Mouse (Mus musculus): ENCODE data around the gene Fam129b.

The Fam129b gene

GRCm38 (mm10) chr2:32924306-32924844 lies 48.5 kb downstream of the Fam129b start:
- DNase-seq (ENCODE audit: low spot score) = no peak

GRCm38 (mm10) chr2:32926330-32927075 lies 50.6 kb downstream of the Fam129b start:
- no peak for DNase-seq (ENCODE audit: low spot score)

- no peak for DNase-seq (ENCODE audit: low spot score)
These were observed 51.8 kb downstream of the Fam129b start for GRCm38 (mm10) chr2:32927624-32928234.

GRCm38 (mm10) chr2:32928235-32928946 lies 52.5 kb downstream of the Fam129b start:
- DNase-seq (ENCODE audit: low spot score) = peak; percentile 68

GRCm38 (mm10) chr2:32928947-32929829 lies 53.3 kb downstream of the Fam129b start:
- DNase-seq (ENCODE audit: low spot score) = no peak

- DNase-seq (ENCODE audit: low spot score) = no peak
These were observed 55.8 kb downstream of the Fam129b start for GRCm38 (mm10) chr2:32931730-32932129.

- DNase-seq (ENCODE audit: low spot score) = no peak
These were observed 62.8 kb downstream of the Fam129b start for GRCm38 (mm10) chr2:32938741-32939140.

GRCm38 (mm10) chr2:32939418-32939817 lies 63.5 kb downstream of the Fam129b start:
- no peak for DNase-seq (ENCODE audit: low spot score)

- DNase-seq (ENCODE audit: low spot score) = no peak
These were observed 64.6 kb downstream of the Fam129b start for GRCm38 (mm10) chr2:32940483-32940882.

- DNase-seq (ENCODE audit: low spot score) = no peak
These were observed 71.5 kb downstream of the Fam129b start for GRCm38 (mm10) chr2:32947454-32947853.

- no peak for DNase-seq (ENCODE audit: low spot score)
These were observed 78.7 kb downstream of the Fam129b start for GRCm38 (mm10) chr2:32954581-32954980.

- DNase-seq (ENCODE audit: low spot score) = no peak
These were observed 81.4 kb downstream of the Fam129b start for GRCm38 (mm10) chr2:32957344-32957743.

- no peak for DNase-seq (ENCODE audit: low spot score)
These were observed 84.4 kb downstream of the Fam129b start for GRCm38 (mm10) chr2:32960273-32960672.

- peak; percentile 92 for DNase-seq (ENCODE audit: low spot score)
These were observed 85.5 kb downstream of the Fam129b start, which contains the start of the genes Rpl12 and Lrsam1 for GRCm38 (mm10) chr2:32961192-32961995. Rpl12 (plus strand) TSS chr2:32961559. Lrsam1 (minus strand) TSS chr2:32961614.

GRCm38 (mm10) chr2:32962062-32962874 lies 86.4 kb downstream of the Fam129b start:
- DNase-seq (ENCODE audit: low spot score) = no peak

- DNase-seq (ENCODE audit: low spot score) = no peak
These were observed 86.9 kb downstream of the Fam129b start for GRCm38 (mm10) chr2:32962875-32963220.

- DNase-seq (ENCODE audit: low spot score) = no peak
These were observed 87.6 kb downstream of the Fam129b start for GRCm38 (mm10) chr2:32963544-32963943.

- no peak for DNase-seq (ENCODE audit: low spot score)
These were observed 88.1 kb downstream of the Fam129b start for GRCm38 (mm10) chr2:32963981-32964380.

- no peak for DNase-seq (ENCODE audit: low spot score)
These were observed 88.9 kb downstream of the Fam129b start for GRCm38 (mm10) chr2:32964659-32965457.

Data from ovary, postnatal 14 days (tissue).